Mouse (Mus musculus) gastrocnemius, postnatal 10 days (tissue): ENCODE results near the gene A530016L24Rik. TPM values are rescaled to one million over a fixed set of nuclear protein-coding genes. Genes with fewer than 3 reads are reported as not detected.

Experiments
- total RNA-seq, 2 experiments: library from RNA; stranded (reverse); gene quantifications; 2 replicates each; pipeline ENCODE4 v1.2.3; 2021

A530016L24Rik gene
- total RNA-seq, 2 experiments from 2014 or later = 2.1 to 2.4 TPM

Other genes with a start within 250 kb of the A530016L24Rik start
- under 1 TPM; 0.20 to 0.52 TPM for gene Tmem179, start 27.3 kb downstream of the A530016L24Rik start, total RNA-seq
- gene Inf2, start 99.3 kb downstream of the A530016L24Rik start, total RNA-seq = 10 to 100 TPM; 16.8 to 22.5 TPM
- gene Adssl1, start 130.6 kb downstream of the A530016L24Rik start, total RNA-seq = 100 to 1,000 TPM; 340 to 358 TPM
- gene Siva1, start 155.2 kb downstream of the A530016L24Rik start, total RNA-seq = 10 to 100 TPM; 27.2 to 28.1 TPM
- 100 to 1,000 TPM; 133 to 142 TPM for gene Akt1, start 185.4 kb downstream of the A530016L24Rik start, total RNA-seq
- gene Zbtb42, start 189.4 kb downstream of the A530016L24Rik start, total RNA-seq = 1 to 10 TPM; 1.8 to 2.1 TPM
- gene Cep170b, start 231.0 kb downstream of the A530016L24Rik start, total RNA-seq = 10 to 100 TPM; 11.2 to 12.6 TPM